Mouse (Mus musculus) gastrocnemius, adult 2 months (tissue): ENCODE measurements at regions not wholly inside any gene's neighbourhood (a gene's known extent, or its start where the extent isn't known, plus 50 kb on each side); places are given as distances from the start of the nearest gene placed in this dataset.
A peak's percentile ranks its signal among the peaks of the same experiment; 100 is the strongest.

Experiments used
- DNase-seq: peaks from one replicate; pipeline ENCODE4 v3.0.0; 2022
- H3K27ac ChIP-seq: fragments of 200-600 bp; 2 replicates; pipeline ENCODE4 v1.8.1; 2022; ENCODE audit warnings: mild to moderate bottlenecking
- H3K4me3 ChIP-seq: fragments of 200-600 bp; 2 replicates; pipeline ENCODE4 v1.8.1; 2022; ENCODE audit warnings: mild to moderate bottlenecking, moderate library complexity
- CTCF ChIP-seq: fragments of 200-600 bp; IDR thresholded peaks from 2 replicates; pipeline ENCODE4 v1.8.1; 2022; ENCODE audit warnings: antibody characterized with exemption, mild to moderate bottlenecking, moderate library complexity
- intact Hi-C: fragments of 180-260 bp; cut with DNase I; formaldehyde crosslinking; loops from one replicate; pipeline ENCODE4 v1.15.1; 2025

DNA sequence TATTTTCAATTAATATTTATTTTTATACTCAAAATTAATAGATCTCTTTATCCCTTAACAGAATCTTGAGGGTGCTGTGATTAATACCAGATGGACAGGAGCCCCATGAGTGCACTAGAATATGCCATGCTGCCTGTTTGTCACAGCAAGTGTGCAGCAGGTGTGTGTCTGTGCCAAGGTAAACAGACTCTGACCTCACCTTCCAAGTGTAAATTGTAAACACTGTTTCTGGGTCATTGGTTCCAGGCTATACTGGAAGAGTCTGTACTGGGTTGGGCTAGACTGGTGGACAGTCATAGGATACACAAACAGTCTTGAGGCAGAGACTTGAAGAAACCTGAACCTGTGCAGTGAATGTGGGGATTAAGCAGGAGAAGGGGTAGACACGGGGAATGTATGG lies 422.2 kb downstream of the Gm21833 start:
- Histone ChIP-seq H3K27ac (no peak overlapping the region), H3K4me3 (no peak overlapping the region)
- no peak for TF ChIP-seq CTCF
- no peak for DNase-seq
- intact Hi-C loops: no loop called here

DNA sequence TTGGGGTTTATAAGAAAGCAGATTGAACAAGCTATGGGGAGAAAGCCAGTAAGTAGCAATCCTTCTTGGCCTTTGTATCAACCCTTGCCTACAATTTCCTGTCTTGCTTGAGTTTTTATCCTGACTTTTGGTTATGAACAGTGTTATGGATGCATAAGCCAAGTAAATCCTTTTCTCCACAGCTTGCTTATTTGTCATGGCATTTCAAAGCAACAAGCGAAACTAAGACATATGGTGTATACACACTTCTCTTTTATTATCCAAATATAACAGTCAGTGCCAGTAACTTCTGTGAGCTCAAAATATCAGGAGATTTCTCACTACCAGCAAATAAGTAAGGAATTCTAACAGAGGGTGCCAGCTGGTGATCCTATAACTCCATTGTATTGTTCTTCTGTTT lies 426.0 kb downstream of the Gm21833 start:
- Histone ChIP-seq H3K4me3 (no peak overlapping the region), H3K27ac (no peak overlapping the region)
- TF ChIP-seq CTCF: no peak
- no peak for DNase-seq
- intact Hi-C loops: no loop called here

DNA sequence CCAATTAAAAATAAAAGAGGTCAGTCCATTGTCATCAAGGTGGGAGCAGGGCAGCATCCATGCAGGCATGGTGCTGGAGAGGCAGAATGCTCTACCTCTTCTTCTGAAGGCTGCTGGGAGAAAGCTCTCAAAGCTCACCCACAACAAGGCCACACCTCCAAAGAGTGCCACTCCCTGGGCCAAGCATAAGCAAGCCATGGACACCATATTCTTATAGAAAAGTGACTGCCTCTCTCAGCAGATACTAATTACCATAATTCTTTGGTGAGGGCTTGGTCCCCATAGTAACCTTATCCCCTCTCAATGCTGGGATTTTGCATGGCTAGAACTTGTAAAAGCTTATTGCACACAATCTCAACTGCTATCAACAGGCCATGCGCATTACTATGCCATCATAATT lies 443.7 kb downstream of the Gm21833 start:
- intact Hi-C loops: no loop called here
- DNase-seq: no peak
- H3K4me3 ChIP-seq: no peak overlapping the region
- H3K27ac ChIP-seq: no peak overlapping the region
- TF ChIP-seq CTCF: no peak

DNA sequence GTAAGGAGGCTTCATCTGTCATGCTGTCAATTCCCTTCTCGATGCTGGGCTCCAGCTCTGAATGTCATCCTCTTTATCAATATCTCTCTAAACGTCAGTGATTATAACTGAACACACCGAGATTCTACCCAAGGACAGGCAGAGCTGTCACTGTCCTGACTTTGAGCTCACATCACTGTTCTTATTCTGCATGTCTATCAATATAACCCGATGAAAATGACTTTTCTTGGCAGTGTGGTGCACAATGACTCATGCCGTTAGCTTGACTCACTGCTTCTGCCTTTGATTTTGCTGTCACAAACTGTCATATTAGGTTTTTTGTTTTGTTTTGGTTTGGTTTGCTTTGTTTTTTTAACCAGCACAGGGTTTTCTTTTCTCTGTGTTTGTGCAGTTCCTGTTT lies 488.1 kb downstream of the Gm21833 start:
- intact Hi-C loops: no loop called here
- DNase-seq: no peak
- Histone ChIP-seq H3K27ac (no peak overlapping the region), H3K4me3 (no peak overlapping the region)
- no peak for TF ChIP-seq CTCF

DNA sequence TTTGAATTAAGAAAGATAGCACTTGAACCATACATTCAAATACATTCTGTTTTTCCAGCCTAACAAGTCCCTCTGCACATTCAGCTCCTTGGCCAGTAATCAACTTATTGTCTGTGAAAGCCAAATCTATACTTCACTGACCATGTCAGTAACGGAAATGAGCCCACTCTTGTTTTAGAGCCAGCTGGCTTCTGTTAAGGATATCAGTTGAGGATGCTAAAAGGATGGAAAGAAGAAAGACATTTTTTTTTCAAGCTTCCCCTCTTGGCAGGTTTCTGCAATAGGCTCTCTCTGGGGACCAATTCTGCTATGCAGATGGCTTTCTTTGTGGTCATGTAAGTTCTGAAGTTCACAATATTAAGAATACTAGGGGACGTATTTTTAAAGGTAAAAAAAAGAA lies 498.6 kb downstream of the Gm21833 start:
- DNase-seq: no peak
- no peak for TF ChIP-seq CTCF
- intact Hi-C loops: no loop called here
- Histone ChIP-seq H3K27ac (no peak overlapping the region), H3K4me3 (no peak overlapping the region)

DNA sequence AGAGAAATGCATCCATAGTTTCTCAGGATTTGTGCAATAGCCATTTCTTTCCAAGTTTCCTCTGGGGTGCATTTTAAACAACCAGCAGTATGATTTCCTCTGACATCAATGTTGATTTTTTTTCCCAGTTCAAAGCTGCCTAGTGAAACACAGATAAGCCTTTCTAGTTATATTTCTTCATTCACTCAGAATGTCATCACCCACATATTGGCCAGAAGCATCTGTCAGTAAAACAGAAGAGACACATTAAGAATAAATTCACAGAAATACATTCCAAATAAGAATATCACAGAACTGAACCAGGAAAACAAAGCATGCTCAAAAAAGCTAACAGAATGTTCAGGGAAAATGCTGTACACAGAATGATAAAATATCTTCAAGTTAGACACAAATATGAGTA lies 522.9 kb downstream of the Gm21833 start:
- intact Hi-C loops: no loop called here
- DNase-seq: no peak
- Histone ChIP-seq H3K4me3 (no peak overlapping the region), H3K27ac (no peak overlapping the region)
- TF ChIP-seq CTCF: no peak

DNA sequence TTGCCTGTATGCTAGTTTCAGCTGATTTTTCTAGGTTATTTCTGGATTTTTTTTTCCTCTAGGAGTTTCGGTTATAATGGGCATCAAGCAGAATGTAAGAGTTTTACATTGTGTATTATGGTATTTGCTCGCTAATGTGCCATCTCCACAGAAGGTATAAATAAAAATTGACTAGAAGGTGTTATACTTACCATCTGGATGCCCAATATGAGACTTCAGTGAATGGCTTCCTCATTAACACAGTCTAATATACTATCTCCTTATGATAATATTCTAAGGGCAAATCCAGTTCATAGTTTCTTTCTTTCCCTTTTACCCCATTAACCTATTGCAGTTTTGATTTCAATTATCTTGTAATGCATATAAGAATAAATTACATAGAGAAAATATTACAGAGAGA lies 566.4 kb downstream of the Gm21833 start:
- TF ChIP-seq CTCF: no peak
- intact Hi-C loops: no loop called here
- no peak for DNase-seq
- H3K27ac ChIP-seq: no peak overlapping the region
- no peak overlapping the region for H3K4me3 ChIP-seq

DNA sequence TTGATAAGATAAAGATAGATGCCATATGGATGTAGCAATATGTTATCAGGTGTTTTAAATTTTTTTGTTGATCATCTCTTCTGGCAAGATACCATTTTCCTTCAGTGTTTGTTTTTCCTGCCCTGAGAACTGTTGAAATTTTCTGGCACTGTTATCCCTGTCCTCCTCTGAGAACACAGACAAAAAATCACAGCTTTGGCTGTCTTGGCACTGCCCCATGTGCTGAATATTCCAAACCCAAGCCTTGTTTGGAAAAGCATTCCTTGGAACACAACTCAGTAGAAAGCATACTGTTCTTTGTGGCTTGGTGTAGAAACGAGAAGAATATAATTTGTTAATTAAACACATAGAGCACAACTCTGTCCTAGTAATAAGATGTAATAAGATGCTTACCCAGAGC lies 592.5 kb downstream of the Gm21833 start:
- H3K27ac ChIP-seq: no peak overlapping the region
- DNase-seq: peak; percentile 30
- intact Hi-C loops: no loop called here
- no peak for TF ChIP-seq CTCF
- no peak overlapping the region for H3K4me3 ChIP-seq

DNA sequence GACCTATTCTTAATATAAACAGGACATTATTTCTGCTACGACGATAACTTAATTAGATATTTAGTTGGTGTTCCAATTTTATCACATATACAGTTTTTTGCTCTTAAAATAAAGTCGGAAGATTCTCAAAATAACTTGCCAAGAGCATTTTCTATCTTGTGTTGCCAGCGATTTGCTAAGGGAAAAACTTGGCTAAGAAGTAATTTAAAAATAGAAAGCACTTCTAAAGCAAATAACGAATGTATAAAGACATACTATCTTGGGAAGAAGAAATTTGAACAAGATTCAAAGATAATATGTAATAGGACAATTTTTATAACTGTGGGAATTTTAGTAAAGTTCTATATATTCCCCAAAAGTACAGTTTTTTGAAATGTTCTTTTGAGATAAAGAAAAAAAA lies 594.9 kb downstream of the Gm21833 start:
- no peak for TF ChIP-seq CTCF
- DNase-seq: no peak
- H3K4me3 ChIP-seq: no peak overlapping the region
- no peak overlapping the region for H3K27ac ChIP-seq
- intact Hi-C loops: no loop called here
